Mouse (Mus musculus): Measurements from ENCODE around the gene Zfp219.
"Not testable (repeated sequence)": the region's sequence is repeated elsewhere in the genome, so short reads cannot be mapped to it uniquely, and the experiment has no call there.

Zfp219 gene

GRCm38 (mm10) chr14:52020486-52021137, at the start of gene Zfp219:
Zfp219 (minus strand) TSS chr14:52020733.
- DNase-seq (ENCODE audit: low spot score in 2 of 2), result peak; percentile 74 to 80

GRCm38 (mm10) chr14:52066135-52066534, 45.6 kb upstream of the Zfp219 start:
- DNase-seq (ENCODE audit: low spot score in 2 of 2), result no peak

- DNase-seq (ENCODE audit: low spot score in 2 of 2), result no peak
These were observed 41.3 kb upstream of the Zfp219 start for GRCm38 (mm10) chr14:52061798-52062197.

GRCm38 (mm10) chr14:52060800-52061199, 40.3 kb upstream of the Zfp219 start:
- no peak for DNase-seq (ENCODE audit: low spot score in 2 of 2)

- no peak for DNase-seq (ENCODE audit: low spot score in 2 of 2)
These were observed 39.4 kb upstream of the Zfp219 start for GRCm38 (mm10) chr14:52059982-52060381.

- not testable (repeated sequence) for DNase-seq (ENCODE audit: low spot score in 2 of 2)
These were observed 32.2 kb upstream of the Zfp219 start for GRCm38 (mm10) chr14:52052720-52053119.

GRCm38 (mm10) chr14:52045966-52046565, 25.5 kb upstream of the Zfp219 start:
- DNase-seq (ENCODE audit: low spot score in 2 of 2), result no peak

- DNase-seq (ENCODE audit: low spot score in 2 of 2), result peak in 1 of 2 experiments; percentile 49
These were observed 24.6 kb upstream of the Zfp219 start for GRCm38 (mm10) chr14:52044901-52045678.

GRCm38 (mm10) chr14:52043446-52043845, 22.9 kb upstream of the Zfp219 start:
- DNase-seq (ENCODE audit: low spot score in 2 of 2), result no peak

GRCm38 (mm10) chr14:52042359-52042758, 21.8 kb upstream of the Zfp219 start, which contains the start of gene Olfr221:
Olfr221 (minus strand) TSS chr14:52042459.
- not testable (repeated sequence) for DNase-seq (ENCODE audit: low spot score in 2 of 2)

- no peak for DNase-seq (ENCODE audit: low spot score in 2 of 2)
These were observed 18.8 kb upstream of the Zfp219 start for GRCm38 (mm10) chr14:52039332-52039731.

GRCm38 (mm10) chr14:52035926-52036325, 15.4 kb upstream of the Zfp219 start:
- no peak for DNase-seq (ENCODE audit: low spot score in 2 of 2)

- DNase-seq (ENCODE audit: low spot score in 2 of 2), result no peak
These were observed 5.8 kb upstream of the Zfp219 start for GRCm38 (mm10) chr14:52026342-52026741.

GRCm38 (mm10) chr14:52024133-52024532, 3.6 kb upstream of the Zfp219 start:
- no peak for DNase-seq (ENCODE audit: low spot score in 2 of 2)

- peak; percentile 87 to 95 for DNase-seq (ENCODE audit: low spot score in 2 of 2)
These were observed 2.4 kb upstream of the Zfp219 start for GRCm38 (mm10) chr14:52022709-52023459.

GRCm38 (mm10) chr14:52022244-52022708, 1.7 kb upstream of the Zfp219 start:
- DNase-seq (ENCODE audit: low spot score in 2 of 2), result no peak

GRCm38 (mm10) chr14:52021568-52022212, 1.2 kb upstream of the Zfp219 start:
- no peak for DNase-seq (ENCODE audit: low spot score in 2 of 2)

GRCm38 (mm10) chr14:52021138-52021529, 601 bp upstream of the Zfp219 start:
- DNase-seq (ENCODE audit: low spot score in 2 of 2), result no peak

- DNase-seq (ENCODE audit: low spot score in 2 of 2), result peak; percentile 93 to 97
These were observed 768 bp downstream of the Zfp219 start for GRCm38 (mm10) chr14:52019590-52020340.

GRCm38 (mm10) chr14:52019051-52019589, 1.4 kb downstream of the Zfp219 start:
- no peak for DNase-seq (ENCODE audit: low spot score in 2 of 2)

Data from spleen, postnatal 10 days (tissue).